Mouse (Mus musculus) retina, embryonic 14.5 days (tissue): Measurements from ENCODE around the gene Mtmr3.
A peak's percentile ranks its signal among the peaks of the same experiment; 100 is the strongest.

Experiments
- DNase-seq: peaks from one replicate; pipeline ENCODE4 v3.0.0-alpha.2; 2015; ENCODE audit warnings: low spot score

The Mtmr3 gene

DNA sequence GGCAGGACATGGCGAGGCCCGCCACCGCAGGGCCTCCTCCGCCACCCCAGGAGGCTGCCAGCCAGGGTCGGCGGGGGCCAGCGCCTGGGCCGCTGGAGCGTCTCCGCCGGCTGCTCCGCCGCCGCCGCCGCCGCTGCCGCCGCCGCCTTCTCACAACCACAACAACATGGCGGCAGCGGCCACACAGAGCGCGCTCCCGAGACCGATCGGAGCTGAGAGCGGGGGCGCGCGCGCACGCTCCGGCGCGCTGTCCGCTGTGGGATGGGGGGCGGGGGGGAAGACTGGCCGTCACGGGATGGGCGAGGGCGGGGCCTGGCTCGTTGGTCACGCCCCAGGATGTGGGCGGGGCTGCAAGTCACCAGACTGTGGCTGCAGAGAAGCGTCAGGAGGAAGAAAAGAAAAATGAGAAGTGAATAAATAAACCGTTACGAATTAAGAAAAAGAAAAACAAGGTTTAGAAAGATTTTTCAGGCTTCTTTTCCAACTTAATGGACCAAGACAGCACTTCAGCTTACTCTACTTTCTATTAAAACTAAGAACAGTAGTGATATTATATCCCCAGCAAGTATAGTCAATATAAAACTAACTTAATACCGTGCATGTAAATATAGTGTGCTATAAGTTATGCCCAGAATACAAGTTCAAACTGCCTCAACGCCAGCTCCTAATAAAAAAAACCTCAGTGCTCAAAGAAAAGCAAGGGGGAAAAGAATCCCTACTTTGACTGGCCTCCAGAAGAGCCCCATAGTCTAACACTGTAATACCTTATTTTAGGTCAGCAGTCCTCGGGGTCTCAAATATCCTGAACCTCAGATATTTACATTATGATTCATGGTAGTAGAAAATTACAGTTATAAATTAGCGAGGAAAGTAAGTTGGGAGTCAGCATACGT, at the start of gene Mtmr3:
TSS of gene Mtmr3 (minus strand) at position 256 of the 893 bp plus-strand sequence.
- DNase-seq, result peak; percentile 99

DNA sequence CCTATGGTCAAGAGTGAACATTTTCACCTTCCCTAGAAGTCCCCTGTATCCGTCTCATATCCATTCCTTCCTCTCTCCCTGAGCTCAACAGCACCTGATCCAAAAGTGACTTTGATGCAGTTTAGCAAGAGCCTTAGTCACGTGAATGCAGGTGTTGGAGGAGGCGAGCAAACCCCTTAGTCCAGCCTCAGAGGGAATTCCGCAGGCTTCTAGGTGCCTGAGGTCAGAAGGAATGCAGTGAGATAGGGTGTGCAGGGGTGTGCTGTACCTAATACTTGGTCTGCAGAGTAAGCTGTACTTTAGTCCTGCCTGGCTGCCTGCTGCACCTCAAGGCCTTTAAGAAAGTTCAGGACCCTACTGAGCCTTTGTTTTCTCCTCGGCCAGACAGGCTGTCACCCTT, 49.1 kb upstream of the Mtmr3 start:
- no peak for DNase-seq

DNA sequence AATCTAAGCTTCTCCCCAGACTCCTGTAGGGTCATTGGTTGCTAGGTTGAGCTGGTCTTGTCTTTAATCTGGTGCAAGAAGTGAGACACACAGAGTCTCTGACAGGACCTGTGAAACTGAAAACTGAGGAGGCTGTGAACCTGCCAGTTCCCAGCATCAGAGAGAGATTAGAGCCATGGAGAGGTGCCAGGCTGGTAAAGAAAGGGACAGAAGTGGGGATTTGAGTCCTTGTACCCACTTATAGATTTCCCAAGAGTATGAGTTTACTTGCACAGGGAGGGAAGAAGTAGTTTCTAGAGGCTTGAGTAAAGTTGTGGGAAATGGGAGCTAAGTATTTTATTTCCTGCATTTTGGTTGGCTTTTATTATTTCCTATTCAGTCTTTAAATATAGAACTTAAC, 46.5 kb upstream of the Mtmr3 start:
- no peak for DNase-seq

DNA sequence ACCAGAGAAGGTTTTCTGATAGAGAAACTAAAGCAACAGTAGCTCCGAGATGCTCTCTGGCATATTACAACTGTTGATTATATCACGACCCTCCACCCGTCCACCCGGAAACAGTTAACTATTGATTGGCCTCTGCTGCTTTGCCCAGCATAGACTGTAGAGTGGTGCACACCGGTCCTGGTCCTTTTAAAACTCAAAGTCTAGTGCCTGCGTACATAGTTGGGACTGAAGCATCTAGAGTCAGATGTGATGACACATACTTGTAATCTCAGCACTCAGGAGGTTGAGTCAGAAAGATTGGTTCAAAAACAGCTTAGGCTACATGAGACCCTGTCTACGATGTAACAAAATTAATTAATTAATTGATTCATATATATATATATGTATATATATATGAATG, 43.6 kb upstream of the Mtmr3 start:
- DNase-seq, result peak; percentile 7

DNA sequence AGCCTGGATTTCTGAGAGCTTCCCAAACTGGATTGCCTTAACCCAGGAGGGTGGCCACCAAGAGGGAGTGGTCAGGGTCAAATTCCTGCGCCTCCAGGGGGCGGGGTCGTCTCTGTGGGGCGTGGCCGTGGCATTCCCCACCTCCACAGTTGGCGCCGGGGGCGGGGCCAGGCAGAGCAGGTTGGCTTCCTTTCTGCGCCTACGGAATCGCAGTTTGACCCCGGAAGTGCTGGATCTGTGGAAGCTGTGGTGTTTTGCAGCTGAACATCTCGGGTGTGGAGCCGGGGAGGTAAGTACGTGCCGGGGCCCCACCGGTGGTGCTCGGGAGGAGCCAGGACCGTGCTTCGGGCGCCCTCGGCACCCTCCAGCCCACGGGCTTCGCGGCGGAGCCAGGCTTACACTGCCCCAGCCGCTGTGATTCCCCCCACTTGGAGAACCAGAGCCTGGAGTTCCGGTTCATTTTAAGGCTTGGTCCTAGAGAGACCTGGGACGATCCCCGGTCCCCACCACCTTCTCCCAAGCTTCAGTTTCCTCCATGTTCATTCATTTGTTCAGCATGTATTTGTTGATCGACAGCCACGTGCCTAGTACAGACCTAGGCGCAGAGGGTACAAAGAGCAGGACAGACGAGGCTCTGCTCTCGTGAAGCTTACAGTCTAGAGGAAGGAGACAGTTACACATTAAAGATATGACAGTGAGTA, 43.0 kb upstream of the Mtmr3 start, which contains the start of gene Ascc2:
TSS of gene Ascc2 (plus strand) at position 214 of the 701 bp plus-strand sequence.
- DNase-seq, result peak; percentile 94

DNA sequence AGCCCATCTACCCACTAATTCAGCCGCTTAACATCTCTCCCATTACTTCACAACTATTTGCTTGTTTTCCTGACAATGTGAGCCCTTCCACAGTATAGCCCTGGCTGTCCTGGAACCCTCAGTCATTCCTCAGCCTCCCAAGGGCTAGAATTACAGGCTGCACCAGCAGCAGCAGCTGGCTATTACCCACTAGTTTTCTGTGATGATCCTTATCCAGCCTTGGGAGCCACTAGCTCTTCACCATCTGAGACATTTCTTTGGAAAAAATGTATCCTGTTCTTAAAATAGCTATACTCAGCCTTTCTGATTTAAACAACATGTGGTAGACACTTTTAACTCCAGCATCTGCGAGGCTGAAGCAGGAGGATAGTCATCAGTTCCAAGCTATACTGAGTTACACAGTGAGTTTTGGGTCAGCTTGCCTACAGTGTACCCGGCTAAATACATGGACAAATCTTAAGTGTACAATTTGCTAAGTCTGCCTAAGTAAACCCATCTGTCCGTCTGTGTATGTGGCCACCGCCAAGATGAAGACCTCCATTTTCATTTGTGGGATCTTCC, 42.2 kb upstream of the Mtmr3 start:
- DNase-seq, result no peak

DNA sequence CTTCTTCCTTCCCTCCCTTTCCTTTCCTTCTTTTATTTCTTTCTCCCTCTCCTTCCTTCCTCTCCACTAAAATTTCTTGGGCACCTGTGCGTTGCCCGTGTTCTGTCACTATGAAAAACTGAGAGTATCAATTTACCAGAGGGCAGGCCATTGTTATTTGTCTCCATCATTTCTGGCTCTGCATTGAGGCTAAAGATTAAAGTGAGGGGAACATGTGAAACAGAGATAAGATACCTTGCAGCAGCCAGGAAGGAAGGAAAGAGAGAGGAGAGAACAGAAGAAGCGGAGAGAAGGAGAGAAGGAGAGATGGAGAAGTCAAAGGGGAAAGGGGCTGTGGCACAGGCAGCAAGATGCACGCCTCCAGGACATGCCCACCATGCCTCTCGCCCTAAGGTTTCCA, 39.7 kb upstream of the Mtmr3 start:
- no peak for DNase-seq

DNA sequence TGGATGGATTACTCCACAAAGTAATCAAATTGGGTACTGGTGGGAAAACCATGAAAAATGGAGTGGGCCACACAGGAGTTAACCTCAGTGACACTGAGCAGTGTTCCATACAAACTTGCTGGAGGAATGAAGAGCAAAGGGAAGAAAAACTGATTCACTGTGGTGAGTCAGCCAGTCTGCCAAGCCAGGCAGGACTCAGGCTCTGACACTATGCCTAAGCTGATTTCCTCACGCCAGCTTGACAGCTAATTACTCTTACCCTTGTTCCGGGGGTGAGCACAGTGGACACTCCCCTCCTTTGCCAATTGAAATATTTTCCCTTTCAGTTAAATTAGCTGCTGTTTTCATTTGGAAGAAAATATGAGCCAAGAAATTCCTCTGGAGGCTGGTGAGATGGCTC, 38.8 kb upstream of the Mtmr3 start:
- no peak for DNase-seq

DNA sequence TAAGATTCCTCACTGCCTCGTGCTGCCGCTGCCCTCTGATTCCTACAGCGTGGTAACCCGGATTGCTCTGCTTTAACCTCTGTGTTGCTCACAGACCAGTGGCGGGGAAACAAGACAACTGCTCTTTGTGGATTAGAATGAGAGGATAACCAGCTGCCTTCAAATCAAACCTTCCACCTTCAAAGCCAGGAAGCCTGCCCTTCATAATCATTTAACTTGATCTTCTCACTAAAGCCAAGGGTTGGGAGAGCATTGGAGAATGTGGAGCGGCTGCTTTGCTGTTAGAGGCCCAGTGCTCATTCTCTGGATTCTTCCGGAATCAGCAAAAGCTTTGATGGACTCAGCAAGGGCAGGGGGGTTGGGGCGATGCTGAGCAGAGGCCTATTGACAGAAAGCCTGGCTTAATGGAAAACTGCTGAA, 35.2 kb upstream of the Mtmr3 start:
- peak; percentile 29 for DNase-seq

DNA sequence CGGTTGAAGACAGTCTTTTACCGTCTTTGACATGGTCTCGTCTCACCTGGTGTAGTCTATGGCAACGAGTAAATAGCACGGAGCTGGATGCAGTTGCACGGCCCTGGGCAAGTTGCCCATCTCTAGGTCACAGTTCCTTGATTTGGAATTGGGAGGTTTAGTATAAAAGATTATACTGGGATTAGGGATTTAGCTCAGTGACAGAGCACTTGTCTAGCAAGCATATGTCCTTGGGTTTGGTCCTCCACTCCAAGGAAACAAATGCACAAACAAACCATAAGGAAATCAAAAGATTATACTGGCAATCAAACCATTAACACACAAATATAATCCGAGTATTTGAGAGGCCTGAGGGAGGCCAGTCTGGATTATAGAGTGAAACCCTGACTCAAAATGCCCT, 33.0 kb upstream of the Mtmr3 start:
- no peak for DNase-seq

DNA sequence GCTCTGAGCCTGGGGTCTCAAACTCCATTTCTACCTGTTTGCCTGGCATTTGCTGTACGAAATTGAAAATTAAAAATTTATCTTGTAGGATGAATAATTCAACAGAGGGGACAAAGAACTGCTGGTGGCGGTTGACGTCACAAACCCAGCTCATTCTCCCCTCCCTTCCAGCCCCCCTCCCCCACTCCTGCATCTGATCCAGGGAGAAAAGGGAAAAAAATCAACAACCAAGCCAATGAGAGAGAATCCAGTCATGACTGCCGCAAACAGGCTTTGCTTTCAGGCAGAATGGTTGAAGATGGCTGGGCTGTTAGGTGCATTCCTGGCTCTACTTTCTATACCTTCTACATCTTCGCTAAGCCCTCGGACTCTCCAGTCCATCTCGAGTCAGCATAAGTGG, 31.3 kb upstream of the Mtmr3 start:
- DNase-seq, result peak; percentile 34

DNA sequence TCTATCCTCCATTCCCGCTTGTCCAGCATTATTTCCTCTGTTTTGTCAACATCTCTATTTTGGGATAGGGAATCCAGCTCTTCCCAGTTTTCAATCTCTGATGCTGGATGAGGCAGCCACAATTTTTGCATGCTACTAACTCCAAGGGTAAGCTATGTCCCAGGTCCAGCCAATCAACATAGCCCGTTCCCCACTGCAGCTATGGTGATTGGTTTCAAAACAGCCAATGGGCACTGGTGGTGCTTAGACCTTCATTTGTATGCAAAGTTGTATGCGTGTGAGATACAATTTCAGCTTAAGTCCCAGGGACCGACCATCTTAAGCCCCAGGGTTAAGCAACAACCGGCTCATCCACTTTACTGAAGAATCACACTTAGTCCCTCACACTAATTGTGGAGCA, 28.3 kb upstream of the Mtmr3 start:
- no peak for DNase-seq

DNA sequence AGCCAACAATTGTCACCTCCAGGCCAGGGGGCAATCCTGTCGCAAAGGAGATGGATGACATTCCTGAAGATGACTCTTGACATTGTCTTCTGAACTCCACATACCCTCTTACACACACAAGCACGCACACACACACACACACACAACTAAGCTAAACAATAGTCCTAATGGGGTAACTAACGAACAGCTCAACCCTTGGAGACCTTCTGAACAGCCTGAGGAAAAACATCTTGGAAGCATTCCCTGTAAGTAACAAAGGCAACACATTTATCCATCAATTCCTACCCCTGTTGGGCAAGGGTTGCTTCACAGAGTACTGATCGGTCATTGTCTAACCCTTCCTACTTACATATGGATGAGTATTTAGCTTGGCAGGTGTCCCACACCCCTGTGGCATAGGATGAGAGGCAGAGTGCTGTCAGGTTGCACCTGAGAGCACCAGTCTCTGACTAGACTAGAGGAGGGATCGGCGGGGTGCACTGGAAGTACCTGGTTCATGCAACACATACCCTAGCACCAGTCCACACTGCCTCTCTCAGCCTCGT, 27.9 kb upstream of the Mtmr3 start:
- DNase-seq, result no peak

DNA sequence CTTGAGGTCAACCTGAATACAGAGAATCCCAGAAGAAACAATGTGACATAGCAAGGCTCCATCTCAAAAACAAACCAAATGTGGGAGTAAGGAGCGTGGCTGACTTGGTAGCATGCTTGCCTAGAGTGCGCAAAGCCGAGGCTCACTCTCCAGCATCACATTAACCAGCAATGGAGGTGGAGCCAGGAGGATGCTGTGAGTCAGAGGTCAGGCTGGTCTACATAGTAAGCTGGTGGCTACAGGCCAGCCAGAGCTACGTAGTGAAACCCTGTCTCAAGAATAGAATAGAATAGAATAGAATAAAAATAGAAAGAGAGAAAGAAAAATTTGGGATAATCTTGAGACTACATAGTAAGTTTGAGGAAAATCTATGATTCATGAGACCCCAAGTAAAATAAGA, 27.2 kb upstream of the Mtmr3 start:
- DNase-seq, result no peak

DNA sequence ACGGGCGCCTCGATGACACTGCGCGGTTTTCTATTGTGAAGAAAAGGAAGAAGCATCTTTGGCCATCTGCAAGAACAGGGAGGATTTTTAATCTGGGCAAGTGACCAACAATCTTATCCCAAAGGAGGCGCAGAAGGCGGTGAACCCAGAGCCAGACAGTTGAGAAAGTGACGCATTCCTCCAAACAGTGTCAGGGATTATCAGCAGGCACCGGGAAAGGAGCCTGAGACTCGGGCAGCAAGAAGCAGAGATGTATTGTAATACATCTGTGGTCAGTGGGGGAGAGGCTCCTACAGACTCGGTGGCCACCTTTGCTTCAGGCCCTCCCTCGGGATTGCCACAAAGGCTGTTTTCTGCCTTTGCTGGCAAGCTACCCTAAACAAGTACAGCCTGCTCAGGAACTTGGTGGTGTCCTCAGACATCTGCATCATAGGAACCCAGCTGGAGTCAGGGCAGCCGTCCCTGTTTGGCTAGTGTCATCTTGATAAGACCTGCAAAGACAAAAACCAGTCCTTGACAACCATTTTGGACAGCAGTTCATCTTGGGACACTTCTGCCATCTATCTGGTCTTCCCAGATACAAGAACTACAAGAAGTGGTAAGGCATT, 25.9 kb upstream of the Mtmr3 start:
- no peak for DNase-seq

DNA sequence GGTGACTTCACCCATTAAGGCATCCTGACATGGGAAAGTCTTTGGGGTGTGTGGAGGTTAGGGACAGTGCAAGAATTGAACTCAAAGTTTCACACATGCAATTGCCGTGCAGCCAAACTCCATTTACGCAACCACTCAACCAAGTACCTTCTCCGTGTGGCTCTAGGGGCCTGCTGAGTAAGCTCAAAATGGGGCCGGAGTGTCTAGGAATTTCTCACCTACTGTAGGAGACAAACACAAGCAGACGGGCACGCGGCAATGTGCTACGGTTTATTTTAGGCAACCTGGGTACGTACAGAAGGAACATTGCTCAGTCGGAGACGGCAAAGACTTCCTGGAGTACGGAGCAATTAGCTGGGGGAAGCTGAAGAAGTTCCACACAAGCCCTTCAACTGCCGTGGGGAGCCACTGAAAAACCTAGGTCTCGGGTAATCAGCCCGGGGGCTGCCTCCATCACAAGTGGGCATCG, 25.4 kb upstream of the Mtmr3 start, which contains the start of gene Gm11032:
TSS of gene Gm11032 (plus strand) at position 51 of the 469 bp plus-strand sequence.
- no peak for DNase-seq

DNA sequence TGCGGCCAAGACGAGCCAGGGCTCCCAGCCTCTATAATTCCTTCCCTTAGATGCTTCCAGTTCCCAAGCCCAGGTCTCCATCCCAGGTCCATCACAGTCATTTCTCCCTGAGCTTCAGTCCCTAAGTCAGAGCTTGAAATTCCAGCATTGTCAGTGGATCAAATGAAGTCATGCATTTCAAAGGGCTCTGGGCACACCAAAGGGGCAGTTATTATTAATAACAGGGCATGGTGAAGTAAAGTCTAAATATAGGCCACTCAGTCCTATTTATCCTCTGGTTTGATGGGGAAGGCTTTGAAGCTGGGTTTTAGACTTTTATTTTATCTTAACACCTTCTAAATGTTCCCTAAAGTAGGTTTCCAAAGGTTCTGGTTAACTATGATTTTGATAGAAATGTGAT, 17.2 kb upstream of the Mtmr3 start:
- no peak for DNase-seq

DNA sequence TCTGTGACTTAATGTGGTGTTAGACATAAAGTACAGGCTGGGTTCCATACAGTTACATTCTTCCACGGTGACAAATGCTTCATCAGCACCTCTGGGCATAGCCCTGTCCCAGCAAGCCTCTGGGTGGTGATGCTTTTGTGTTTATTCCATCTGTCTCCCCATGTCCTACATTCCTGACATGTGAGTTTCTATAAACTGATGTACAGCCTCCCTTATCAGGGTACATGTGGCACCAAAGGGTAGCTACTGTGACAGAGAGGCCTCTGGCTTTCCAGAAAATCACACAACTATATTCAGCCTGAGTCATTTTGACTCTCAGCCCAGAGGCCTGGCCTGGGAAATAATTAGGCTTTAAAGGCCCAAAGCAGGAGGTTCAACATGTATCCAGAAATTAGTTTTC, 11.9 kb upstream of the Mtmr3 start:
- no peak for DNase-seq

DNA sequence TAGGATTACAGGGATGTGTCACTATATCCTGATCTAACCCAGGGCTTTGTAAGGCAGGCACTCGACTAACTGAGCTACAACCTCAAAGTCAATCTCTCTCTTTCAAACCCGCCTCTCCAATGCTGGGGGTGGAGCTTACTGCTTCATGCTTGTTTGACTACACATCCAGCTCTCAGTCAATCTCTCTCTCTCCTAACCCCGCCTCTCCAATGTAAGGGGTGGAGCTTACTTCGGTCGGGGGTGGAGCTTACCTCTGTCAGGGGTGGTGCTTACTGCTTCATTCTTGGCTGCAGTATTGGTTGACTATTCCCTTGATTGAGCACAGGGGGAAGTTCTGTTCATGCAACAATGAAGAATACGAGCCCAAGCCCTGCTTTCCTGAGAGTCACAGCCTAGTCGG, 10.8 kb upstream of the Mtmr3 start:
- DNase-seq, result no peak

DNA sequence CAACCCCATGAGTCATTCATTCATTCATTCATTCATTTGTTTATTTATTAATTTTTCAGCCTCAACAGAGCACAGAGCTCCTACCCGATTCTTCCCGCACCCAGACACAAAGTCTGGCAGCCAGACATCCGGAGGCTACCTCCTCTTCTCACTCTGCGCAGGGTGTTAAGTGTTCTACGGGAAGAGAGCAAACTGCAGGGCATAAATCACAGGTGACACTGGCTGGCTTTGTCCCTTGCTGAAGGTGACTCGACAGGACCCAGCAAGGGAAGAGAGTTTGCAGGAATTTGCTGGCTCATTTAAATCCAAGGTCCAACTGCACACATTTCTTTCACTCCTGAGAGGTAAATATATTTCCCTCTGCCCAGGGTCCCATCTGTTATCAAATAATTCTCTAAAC, 9.8 kb upstream of the Mtmr3 start:
- no peak for DNase-seq

DNA sequence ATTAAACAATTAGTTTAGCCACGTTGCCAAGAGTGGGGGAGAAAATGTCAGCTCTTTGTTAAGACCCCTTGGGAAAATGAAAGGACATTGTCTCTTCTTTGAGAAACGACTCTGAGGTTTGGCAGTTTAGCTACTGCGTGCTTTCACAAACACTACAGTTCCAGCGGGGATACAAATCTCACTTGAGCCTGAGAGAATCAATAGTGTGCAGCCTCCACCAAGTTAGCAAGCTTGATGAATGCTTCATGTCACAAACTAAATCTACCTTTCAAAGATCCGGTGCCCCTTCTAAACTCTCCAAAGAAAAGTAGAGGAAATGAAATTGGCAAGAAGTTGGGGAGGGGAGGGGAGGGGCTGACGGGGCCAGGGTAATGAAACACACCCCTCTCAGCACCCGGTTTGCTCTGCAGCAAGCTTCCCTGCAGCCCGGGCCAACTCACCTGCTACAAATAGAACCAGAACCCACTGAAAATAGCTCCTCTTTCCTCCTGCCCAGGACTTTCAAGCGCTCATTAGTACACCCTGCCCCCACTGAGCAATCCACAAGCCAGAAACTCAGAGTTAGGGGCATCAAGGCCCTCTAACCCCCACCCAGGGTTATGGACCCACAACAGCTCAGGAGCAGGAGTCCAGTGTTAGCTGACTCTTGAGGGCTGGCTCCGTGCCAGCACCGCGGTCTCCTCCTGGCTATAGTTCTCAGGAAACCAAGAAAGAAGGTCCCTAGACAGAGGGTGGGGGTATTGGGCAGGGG, 8.2 kb upstream of the Mtmr3 start:
- DNase-seq, result no peak
